Mouse (Mus musculus): Measurements from ENCODE around the gene Icam5. TPM values are rescaled to one million over a fixed set of nuclear protein-coding genes. Genes with fewer than 3 reads are reported as not detected.

Icam5 gene
- 1.1 and 1.6 TPM in 2 replicates for polyA plus RNA-seq (2012; rRNA removed)

GRCm38 (mm10) chr9:21031896-21032351 is at the start of gene Icam5:
TSS of gene Icam5 (plus strand) at chr9:21032073.

GRCm38 (mm10) chr9:21002627-21003551 is 29.0 kb upstream of the Icam5 start, which contains the start of gene Mrpl4:
TSS of gene Mrpl4 (plus strand) at chr9:21002738.

GRCm38 (mm10) chr9:21015571-21016130 is 16.2 kb upstream of the Icam5 start, which contains the start of gene Icam1:
TSS of gene Icam1 (plus strand) at chr9:21015985.

DNA sequence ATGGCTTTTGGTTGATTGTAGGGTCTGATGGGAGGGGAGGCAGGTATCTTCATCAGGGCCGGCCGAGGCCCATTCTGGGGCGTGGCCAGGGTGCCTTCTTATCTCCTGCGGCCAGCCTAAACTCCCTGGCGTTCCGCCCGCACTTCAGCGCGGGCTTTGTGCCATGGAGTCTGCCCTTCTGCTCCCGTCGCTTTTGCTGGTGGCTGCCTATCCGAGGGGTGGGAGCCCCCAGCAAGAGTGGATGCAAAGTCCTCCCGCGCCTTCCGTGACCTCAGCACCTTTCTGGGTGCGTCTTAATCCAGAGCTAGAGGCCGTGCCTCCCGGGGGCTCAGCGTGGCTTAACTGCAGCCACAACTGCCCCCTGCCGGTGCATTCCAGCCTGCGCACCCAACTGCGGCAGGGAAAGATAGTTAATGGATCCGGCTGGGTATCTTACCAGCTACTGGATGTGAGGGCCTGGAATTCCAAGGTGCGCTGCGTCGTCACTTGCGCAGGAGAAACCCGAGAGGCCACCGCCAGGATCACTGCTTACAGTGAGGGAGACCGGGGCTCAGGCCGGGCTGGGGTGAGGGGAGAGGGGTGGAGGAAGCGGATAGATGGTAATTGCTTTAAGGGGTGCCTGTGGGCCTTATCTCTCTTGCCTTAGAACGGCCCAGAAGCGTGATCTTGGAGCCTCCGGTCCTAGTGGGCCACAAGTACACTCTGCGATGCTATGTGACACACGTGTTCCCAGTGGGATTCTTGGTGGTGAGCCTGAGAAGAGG is 2.4 kb upstream of the Icam5 start, which contains the start of gene Icam4:
Gene Icam4, plus strand, starts transcription at position 83 of the 764 bp plus-strand sequence.

DNA sequence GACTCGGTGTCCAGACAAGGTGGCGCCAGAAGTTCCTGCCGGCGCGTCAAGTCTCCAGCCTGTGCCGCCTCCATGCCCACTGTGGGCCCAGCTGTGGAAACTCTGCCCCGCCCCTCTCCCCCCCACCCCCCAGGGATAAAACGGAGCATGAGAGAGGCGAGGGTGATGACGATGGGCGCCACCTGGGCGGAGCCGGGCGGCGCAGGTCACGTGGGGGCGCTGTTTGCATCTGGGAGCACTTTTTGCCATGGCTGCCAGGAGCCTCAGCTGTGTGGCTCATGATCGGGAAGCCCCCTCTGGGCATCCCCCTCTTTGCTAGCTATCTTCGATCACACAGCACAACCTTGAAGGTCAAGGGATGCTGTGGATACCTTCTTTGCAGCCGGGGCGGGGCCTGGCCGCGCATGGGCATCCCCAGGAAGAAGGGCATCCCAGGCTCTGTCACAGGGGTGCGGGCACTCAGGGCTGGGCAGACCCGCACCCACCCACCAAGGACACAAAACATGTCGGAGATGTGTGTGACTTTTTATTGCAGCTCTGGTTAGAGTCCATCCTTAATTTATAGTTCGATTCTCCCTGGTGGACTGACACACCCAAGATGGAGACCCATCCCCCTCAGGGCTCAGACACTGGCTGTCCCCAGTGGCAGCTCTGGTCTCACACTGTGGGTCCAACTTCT is 35.3 kb downstream of the Icam5 start, which contains the start of gene Zglp1:
Gene Zglp1, minus strand, starts transcription at position 88 of the 679 bp plus-strand sequence.

DNA sequence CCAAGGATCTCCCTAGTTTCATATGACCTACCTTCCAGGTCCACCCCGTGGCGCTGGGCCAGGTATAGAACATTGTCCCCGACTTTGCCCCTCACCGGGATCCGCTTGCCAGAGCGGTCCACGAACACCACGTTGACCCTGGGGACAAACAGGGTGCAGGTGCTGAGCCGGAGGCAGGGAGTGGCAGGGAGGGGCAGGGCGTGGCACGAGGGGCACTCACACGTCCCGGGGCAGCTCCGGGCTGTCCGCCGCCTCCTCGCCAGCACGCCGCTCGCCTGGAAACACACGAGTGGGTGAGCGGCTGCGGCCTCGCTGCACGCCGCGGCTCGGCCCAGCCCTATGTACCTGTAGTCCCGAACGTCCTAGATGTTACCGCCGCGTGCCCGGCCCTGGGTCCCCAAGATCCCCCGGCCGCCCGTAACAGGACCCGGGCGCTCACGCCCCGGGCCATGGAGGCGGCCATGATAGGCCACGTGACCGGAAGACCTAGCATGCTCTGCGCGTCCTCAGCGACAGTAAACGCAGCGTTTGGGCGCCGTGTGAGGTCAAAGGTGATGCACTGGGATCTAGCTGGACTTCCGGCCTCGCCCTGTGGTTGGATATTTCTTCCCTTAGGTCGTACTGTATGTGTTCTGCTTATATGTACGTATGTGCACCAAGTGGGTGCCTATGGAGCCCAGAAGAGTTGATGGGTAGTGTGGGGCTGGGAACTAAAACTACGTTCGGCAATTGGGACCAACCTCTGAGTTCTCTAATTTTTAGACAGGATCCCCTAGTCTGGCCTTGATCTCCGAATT is 41.4 kb downstream of the Icam5 start, which contains the start of the genes Gm49373 and Fdx1l:
Gene Gm49373, minus strand, starts transcription at position 53 of the 797 bp plus-strand sequence.
Gene Fdx1l, minus strand, starts transcription at position 571 of the 797 bp plus-strand sequence.

Other genes with a start within 250 kb of the Icam5 start
- 12.6 and 13.4 TPM in 2 replicates for gene Col5a3, start 217.0 kb upstream of the Icam5 start, polyA plus RNA-seq (2012; rRNA removed)
- gene Rdh8, start 213.6 kb upstream of the Icam5 start, polyA plus RNA-seq (2012; rRNA removed), result not detected in 2 replicates
- 143 and 180 TPM in 2 replicates for gene A230050P20Rik, start 163.4 kb upstream of the Icam5 start, polyA plus RNA-seq (2012; rRNA removed)
- gene Angptl6, start 152.3 kb upstream of the Icam5 start, polyA plus RNA-seq (2012; rRNA removed), result 7.6 and 8.4 TPM in 2 replicates
- gene Ppan, start 143.9 kb upstream of the Icam5 start, polyA plus RNA-seq (2012; rRNA removed), result 139 and 230 TPM in 2 replicates
- gene Eif3g, start 133.4 kb upstream of the Icam5 start, polyA plus RNA-seq (2012; rRNA removed), result 189 and 193 TPM in 2 replicates
- gene Dnmt1, start 72.2 kb upstream of the Icam5 start, polyA plus RNA-seq (2012; rRNA removed), result 43.4 and 50.3 TPM in 2 replicates
- gene S1pr2, start 55.3 kb upstream of the Icam5 start, polyA plus RNA-seq (2012; rRNA removed), result 23.8 and 24.0 TPM in 2 replicates
- gene Mrpl4, start 29.3 kb upstream of the Icam5 start, polyA plus RNA-seq (2012; rRNA removed), result 124 and 148 TPM in 2 replicates
- 17.7 and 18.5 TPM in 2 replicates for gene Icam1, start 16.1 kb upstream of the Icam5 start, polyA plus RNA-seq (2012; rRNA removed)
- 4.3 and 4.5 TPM in 2 replicates for gene Icam4, start 2.7 kb upstream of the Icam5 start, polyA plus RNA-seq (2012; rRNA removed)
- 0.63 and 1.4 TPM in 2 replicates for gene Zglp1, start 35.0 kb downstream of the Icam5 start, polyA plus RNA-seq (2012; rRNA removed)
- 0.29 and 0.60 TPM in 2 replicates for gene Gm49373, start 41.0 kb downstream of the Icam5 start, polyA plus RNA-seq (2012; rRNA removed)
- gene Fdx1l, start 41.5 kb downstream of the Icam5 start, polyA plus RNA-seq (2012; rRNA removed), result 118 and 142 TPM in 2 replicates
- 35.3 and 58.9 TPM in 2 replicates for gene Gm38431, start 59.9 kb downstream of the Icam5 start, polyA plus RNA-seq (2012; rRNA removed)
- gene Raver1, start 59.9 kb downstream of the Icam5 start, polyA plus RNA-seq (2012; rRNA removed), result 68.0 and 94.1 TPM in 2 replicates
- gene Tyk2, start 99.2 kb downstream of the Icam5 start, polyA plus RNA-seq (2012; rRNA removed), result 31.5 and 34.2 TPM in 2 replicates
- gene Cdc37, start 117.9 kb downstream of the Icam5 start, polyA plus RNA-seq (2012; rRNA removed), result 51.8 and 56.6 TPM in 2 replicates
- gene Pde4a, start 133.6 kb downstream of the Icam5 start, polyA plus RNA-seq (2012; rRNA removed), result 9.7 and 9.9 TPM in 2 replicates
- 164 and 181 TPM in 2 replicates for gene Keap1, start 207.3 kb downstream of the Icam5 start, polyA plus RNA-seq (2012; rRNA removed)
- gene S1pr5, start 216.4 kb downstream of the Icam5 start, polyA plus RNA-seq (2012; rRNA removed), result 0.33 and 0.72 TPM in 2 replicates
- 41.5 and 48.3 TPM in 2 replicates for gene Atg4d, start 233.2 kb downstream of the Icam5 start, polyA plus RNA-seq (2012; rRNA removed)